Mouse (Mus musculus) lung, adult 2 months (tissue): ENCODE results near the gene Cdhr2. TPM values are rescaled to one million over a fixed set of nuclear protein-coding genes. Genes with fewer than 3 reads are reported as not detected.

Source experiments
- DNase-seq: peaks from one replicate; pipeline ENCODE4 v3.0.0; 2022
- H3K4me1 ChIP-seq: fragments of 200-500 bp; 2 replicates; pipeline ENCODE4 v1.6.1; 2011; ENCODE audit warnings: low read length; ENCODE audit not compliant: control insufficient read depth, insufficient read depth
- H3K4me3 ChIP-seq: fragments of 200-500 bp; replicated peaks from 2 replicates; pipeline ENCODE3; 2011; ENCODE audit warnings: low read depth, mild to moderate bottlenecking, control low read depth, low read length; ENCODE audit errors: extremely low read depth
- CTCF ChIP-seq: fragments of 200-500 bp; IDR thresholded peaks from 2 replicates; pipeline ENCODE4 v1.5.1; 2011; ENCODE audit warnings: mild to moderate bottlenecking, low read length, control low read depth; ENCODE audit not compliant: insufficient read depth
- POLR2A ChIP-seq: fragments of 200-500 bp; IDR thresholded peaks from 2 replicates; pipeline ENCODE4 v1.6.1; 2011; ENCODE audit warnings: low read depth, mild to moderate bottlenecking, control low read depth, low read length, borderline replicate concordance; ENCODE audit errors: extremely low read depth
- WGBS: fragments of 180-500 bp; shearing (Covaris S2); methylation state at CpG from one replicate; pipeline ENCODE4 v1.1.7; 2018; 5-methylcytosine and 5-hydroxymethylcytosine counted together
- polyA plus RNA-seq: library from polyadenylated mRNA; depleted of rRNA; stranded (reverse); fragments of >200 nt; gene quantifications from 2 replicates; pipeline ENCODE4 v1.2.3, GENCODE M21; 2012

The Cdhr2 gene
- polyA plus RNA-seq, 1 experiment = 0.05 TPM

DNA sequence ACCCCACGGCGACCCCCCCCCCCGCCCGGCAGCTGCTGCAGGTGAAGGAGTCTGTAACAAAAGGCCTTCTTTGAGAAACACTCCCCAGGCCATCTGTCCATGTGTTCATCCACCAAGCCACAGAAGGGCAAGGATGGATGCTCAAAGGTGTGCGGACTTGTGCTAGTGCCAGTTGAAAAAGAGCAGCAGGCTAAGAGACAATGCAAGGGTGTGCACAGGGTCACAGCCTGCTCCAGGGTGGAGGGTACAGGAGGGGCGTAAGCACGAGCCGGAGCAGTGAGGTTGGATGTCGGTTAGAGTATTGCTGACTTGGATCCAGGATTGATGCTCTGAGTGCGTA lies 47.4 kb downstream of the Cdhr2 start:
- no peak overlapping the region for H3K4me3 ChIP-seq
- TF ChIP-seq CTCF = no peak
- TF ChIP-seq POLR2A = no peak

DNA sequence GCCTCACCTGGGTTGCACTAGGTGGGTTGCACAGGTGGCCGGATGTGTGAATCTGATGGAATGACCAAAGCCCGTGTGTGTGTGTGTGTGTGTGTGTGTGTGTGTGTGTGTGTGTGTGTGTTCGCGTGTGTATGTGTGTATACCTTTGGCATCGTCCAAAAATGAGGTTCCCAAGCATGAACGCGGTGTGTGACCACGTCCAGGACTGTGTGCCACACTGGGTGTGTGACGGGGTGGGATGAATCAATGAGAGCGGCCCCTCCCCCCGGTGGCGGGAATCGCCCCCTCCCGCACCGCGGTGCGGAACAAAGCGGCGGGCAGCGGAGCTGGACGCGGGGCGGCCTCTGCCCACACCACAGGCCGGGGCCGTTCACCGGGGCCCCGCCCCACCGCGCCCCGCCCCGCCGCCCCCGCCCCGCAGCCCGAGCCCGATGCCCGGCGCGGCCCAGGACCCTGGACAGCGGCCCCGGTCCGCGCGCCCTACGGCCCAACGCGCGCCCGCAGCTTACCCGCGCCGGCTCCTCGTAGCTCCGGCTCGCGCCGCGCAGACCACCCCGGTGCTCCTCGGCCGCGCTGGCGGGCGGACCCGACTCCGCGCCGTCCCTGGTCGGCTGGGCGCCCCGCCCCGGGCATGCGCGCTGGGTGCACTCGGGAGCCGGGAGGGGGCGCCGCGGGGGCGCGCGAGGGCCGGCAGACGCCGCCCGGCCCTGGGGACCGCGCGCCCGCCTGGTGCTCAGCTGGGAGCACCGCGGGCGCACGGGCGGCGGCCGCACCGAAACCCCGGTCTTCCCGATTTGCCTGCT lies 48.0 kb downstream of the Cdhr2 start:
- Histone ChIP-seq H3K4me3 (no peak overlapping the region), H3K4me1 (no peaks in the 10 kb centered on the region)
- TF ChIP-seq POLR2A (no peak), CTCF (no peak)
- WGBS = 2% methylated on average over 71 of the region's 100 CpGs
- DNase-seq = no peak

More for the DNA sequence above, 47.4 kb downstream of the Cdhr2 start:
- DNase-seq = no peak
- H3K4me1 ChIP-seq = no peaks in the 10 kb centered on the region
- 46% methylated on average over 10 of the region's 10 CpGs for WGBS

DNA sequence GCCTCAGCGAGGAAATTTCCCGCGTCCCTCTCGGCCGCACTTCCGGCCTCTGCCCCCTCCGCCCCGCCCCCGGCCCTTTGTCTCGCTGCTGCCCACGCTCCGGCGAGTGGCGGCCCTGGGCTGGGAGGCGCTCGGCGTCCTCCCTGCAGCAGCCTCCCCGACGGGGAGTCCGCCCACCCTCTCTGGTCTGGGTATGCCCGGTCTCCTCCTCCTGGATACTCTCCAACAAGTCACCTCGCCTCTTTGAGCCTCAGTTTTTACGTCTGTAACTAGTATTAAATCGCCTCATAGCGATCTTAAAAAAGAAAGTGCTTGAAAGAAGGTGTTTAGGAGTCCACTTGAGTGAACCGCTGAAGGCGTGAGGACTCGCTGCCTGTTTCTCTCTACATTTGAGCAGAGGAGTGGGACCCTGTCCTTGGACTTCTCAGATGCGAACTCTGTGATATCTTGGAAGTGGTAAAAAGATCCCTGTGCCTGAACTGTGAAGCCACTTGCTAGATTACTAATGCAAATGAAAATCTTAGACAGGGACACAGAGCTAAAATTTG lies 48.7 kb downstream of the Cdhr2 start, which contains the start of gene Gprin1:
TSS of gene Gprin1 (minus strand) at position 11 of the 548 bp plus-strand sequence.
- H3K4me1 ChIP-seq = no peaks in the 10 kb centered on the region
- TF ChIP-seq POLR2A (no peak), CTCF (no peak)
- H3K4me3 ChIP-seq = no peak within 1 kb of the TSS
- DNase-seq = no peak
- WGBS = 5% methylated on average over 29 of the region's 29 CpGs

DNA sequence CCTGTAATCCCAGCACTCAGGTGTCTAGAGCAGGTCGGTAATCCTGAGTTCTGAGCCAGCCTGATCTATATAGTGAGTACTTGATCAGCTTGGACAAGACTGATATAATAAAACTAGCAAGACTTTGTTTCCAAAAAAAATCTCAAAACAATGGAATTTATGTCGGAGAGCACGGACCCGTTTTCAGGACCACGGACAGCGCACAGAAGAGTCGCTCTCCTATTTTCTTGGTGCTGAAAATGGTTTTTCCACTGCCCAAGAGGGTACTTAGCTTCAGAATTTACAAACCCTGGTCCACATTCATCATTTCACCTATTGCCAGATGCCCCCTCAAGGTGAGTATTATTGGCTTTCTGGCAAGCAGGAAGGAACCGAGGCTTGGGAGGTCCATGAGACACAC lies 49.4 kb downstream of the Cdhr2 start:
- TF ChIP-seq CTCF (no peak), POLR2A (no peak)
- Histone ChIP-seq H3K4me3 (no peak overlapping the region), H3K4me1 (no peaks in the 10 kb centered on the region)
- WGBS = 4% methylated on average over 8 of the region's 8 CpGs
- no peak for DNase-seq

DNA sequence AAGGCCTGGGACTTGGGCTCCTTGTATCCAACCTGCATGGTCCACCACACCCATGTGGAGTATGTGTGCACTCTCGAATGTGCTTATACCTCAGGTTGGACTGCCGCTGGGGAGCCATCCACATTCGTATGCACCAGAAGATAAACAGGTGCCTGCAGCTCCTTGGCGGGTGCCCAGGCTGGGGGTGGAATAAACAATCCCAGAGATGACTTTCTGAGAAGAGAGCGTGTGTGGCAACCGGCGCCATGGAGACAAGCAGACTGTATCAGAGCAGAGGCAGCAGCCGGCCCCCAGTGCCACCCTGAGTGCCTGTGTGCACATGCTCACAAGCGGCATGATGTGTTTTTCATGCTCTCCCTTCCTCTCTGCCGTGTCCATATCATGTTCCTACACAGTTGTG lies 51.4 kb downstream of the Cdhr2 start:
- no peak for DNase-seq
- TF ChIP-seq POLR2A (no peak), CTCF (no peak)
- Histone ChIP-seq H3K4me1 (no peaks in the 10 kb centered on the region), H3K4me3 (no peak overlapping the region)
- 71% methylated on average over 10 of the region's 10 CpGs for WGBS

DNA sequence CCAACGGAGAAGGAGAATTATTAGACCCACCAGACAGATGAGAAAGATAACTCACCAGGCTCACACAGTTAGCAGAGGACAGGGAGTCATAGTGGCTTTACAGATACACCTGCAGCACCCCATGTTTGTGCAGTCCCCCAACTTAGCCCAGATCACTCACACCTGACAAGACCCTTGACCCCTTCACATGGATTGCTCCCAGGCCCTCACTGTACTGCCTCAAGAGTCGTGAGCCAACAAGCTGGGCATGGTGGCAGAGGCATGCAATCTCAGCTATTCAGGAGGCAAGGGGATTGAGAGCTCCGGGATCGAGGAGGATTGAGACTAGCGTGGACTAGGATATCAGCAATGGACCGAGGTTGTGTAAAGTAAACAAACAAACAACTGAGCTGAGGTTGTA lies 52.5 kb downstream of the Cdhr2 start:
- H3K4me1 ChIP-seq = 0 out of 2 replicates have a peak, but pooled peaks cover 3% of the 10 kb centered on the region
- WGBS = 45% methylated on average over 6 of the region's 6 CpGs
- H3K4me3 ChIP-seq = no peak overlapping the region
- no peak for DNase-seq
- TF ChIP-seq POLR2A = no peak
- TF ChIP-seq CTCF = no peak

DNA sequence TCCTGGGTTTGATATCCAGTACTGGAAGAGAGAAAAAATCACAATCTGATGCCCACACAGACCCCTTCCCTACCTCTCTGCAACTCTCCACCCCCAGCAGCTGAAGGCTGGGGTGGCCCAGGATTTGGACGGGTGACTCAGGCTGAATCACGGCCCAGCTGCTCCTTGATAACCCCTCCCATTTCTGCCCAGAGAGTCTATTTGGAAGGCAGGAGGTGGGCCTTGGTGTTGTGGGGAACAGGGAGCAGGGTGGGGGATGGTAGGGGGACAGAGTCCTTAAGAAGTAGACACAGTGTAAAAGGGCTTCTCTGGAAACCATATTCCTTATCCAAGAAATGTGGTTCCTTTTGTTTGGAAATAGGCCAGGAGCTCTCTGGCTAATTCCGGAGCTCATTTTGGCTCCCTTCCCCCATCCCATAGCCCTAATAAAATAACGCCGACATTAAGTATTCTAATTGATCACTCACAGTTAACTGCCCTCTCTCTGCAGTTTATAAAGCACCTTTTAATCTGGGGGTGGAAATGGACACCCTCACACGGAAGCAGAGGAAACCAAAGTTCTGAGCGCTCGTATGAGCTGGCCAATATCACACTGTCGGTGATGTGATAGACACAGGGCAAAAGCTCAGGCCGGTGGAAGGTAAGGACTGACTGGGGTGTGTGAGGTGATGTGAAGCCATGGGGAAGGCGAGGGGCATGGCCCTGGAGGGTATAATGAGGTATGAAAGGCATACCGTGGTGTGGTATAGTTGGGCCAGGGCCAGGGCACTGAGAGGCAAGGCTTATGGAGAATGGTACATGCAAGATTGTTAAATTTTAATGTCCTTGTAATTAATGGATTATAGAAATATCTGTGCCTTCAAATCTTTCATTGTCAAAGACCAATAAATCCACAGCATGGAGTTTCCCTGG lies 53.2 kb downstream of the Cdhr2 start:
- Histone ChIP-seq H3K4me1 (0 out of 2 replicates have a peak, but pooled peaks cover 3% of the 10 kb centered on the region), H3K4me3 (no peak overlapping the region)
- TF ChIP-seq CTCF (no peak), POLR2A (no peak)
- WGBS = 36% methylated on average over 12 of the region's 12 CpGs
- DNase-seq = no peak

DNA sequence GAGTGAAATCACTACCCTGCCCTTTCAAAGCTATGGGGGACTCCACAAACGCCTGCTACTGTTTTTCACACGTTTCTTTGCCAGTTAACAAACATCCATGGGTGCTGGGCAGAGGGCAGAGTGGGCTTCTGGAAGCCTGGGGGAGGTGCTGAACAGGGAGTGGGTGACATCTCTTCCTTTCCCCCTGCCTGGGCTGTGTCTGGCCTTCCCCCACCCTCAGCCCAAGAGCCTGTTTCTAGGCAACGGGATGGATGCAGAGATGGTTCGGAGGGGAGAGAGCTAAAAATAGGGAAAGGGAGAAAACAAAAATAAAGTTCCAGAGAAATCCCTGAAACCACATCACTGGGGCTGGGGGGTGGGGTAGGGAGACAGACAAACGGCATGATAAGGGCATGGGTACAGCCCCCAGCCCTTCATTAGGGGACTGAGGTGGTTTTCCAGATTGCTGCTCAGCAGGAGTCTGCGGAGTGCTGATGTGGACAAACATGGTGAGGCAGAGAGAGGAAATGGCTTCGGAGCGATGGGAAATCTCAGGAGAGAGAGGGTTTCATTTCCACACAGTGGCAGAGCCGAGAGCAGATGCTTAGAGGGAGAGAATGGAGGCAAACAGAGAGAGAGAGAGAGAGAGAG lies 54.1 kb downstream of the Cdhr2 start:
- TF ChIP-seq CTCF = no peak
- TF ChIP-seq POLR2A = no peak
- WGBS = 15% methylated on average over 9 of the region's 9 CpGs
- DNase-seq = no peak
- no peak overlapping the region for H3K4me3 ChIP-seq
- H3K4me1 ChIP-seq = 0 out of 2 replicates have a peak, but pooled peaks cover 3% of the 10 kb centered on the region
